21 mouse cellular contexts compared by ENCODE assay signal in the genomic region with DNA sequence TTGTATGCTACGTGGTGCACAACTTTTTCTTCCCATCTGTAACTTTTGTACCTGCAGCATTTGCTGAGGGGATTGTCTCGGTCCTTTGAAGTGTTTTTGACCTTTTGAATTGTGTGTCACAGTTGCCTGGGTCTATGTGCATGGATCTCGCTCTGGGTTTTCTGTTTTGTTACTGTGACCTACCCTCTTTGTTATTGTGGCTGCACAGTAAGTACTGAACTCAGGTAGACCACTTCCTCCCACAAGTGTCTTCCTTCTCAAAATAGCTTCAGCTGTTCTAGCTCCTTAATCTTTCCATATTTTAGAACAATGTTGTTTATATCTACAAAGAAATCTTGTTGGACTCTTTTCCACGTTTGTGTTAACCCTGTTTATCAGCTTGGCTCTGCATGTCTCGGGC.
"Had no signal": no experiment of that assay in that cellular context is flagged by ENCODE, and none has a peak within 500 bp of the region (broad histone marks: within the 10 kb centered on the region; RNA-seq: fewer than 3 reads in every experiment).

No protein-coding gene starts in this region.

- ATAC-seq: intestine, postnatal 0 days; liver, embryonic 12.5 days; midbrain, embryonic 13.5 days; midbrain, embryonic 16.5 days had no signal

- H3K27me3 ChIP-seq: kidney, embryonic 15.5 days; limb, embryonic 13.5 days; liver, embryonic 12.5 days; liver, embryonic 15.5 days; lung, embryonic 15.5 days; megakaryocyte, embryonic 14.5 days; midbrain, embryonic 13.5 days had no signal

- H3K4me1 ChIP-seq: kidney, embryonic 15.5 days; limb, embryonic 10.5 days; limb, embryonic 13.5 days; liver, embryonic 12.5 days; liver, embryonic 15.5 days; lung, embryonic 15.5 days; megakaryocyte, embryonic 14.5 days; midbrain, embryonic 10.5 days; midbrain, embryonic 13.5 days had no signal

- DNase-seq: kidney, adult 8-10 months; kidney, postnatal 10 days; kidney, postnatal 36 days; layer of hippocampus, postnatal 36 days; liver; lung, adult 18-20 months; lung, postnatal 10 days; lung, postnatal 36 days; thymus, postnatal 25 days had no signal

- H3K27ac ChIP-seq: kidney, embryonic 15.5 days; limb, embryonic 10.5 days; limb, embryonic 13.5 days; liver, embryonic 12.5 days; liver, embryonic 15.5 days; lung, embryonic 15.5 days; midbrain, embryonic 10.5 days; midbrain, embryonic 13.5 days had no signal

- H3K36me3 ChIP-seq: kidney, embryonic 15.5 days; limb, embryonic 10.5 days; liver, embryonic 12.5 days; liver, embryonic 15.5 days; lung, embryonic 15.5 days; midbrain, embryonic 10.5 days; midbrain, embryonic 13.5 days had no signal

- H3K9ac ChIP-seq: kidney, embryonic 15.5 days; limb, embryonic 13.5 days; liver, embryonic 12.5 days; liver, embryonic 15.5 days; lung, embryonic 15.5 days; midbrain, embryonic 13.5 days had no signal

- H3K4me3 ChIP-seq: kidney, embryonic 15.5 days; limb, embryonic 10.5 days; limb, embryonic 13.5 days; liver, embryonic 12.5 days; liver, embryonic 15.5 days; lung, embryonic 15.5 days; megakaryocyte, embryonic 14.5 days; midbrain, embryonic 10.5 days; midbrain, embryonic 13.5 days; myocyte had no signal
